Mouse (Mus musculus): ENCODE data around the gene Trim3.

DNA sequence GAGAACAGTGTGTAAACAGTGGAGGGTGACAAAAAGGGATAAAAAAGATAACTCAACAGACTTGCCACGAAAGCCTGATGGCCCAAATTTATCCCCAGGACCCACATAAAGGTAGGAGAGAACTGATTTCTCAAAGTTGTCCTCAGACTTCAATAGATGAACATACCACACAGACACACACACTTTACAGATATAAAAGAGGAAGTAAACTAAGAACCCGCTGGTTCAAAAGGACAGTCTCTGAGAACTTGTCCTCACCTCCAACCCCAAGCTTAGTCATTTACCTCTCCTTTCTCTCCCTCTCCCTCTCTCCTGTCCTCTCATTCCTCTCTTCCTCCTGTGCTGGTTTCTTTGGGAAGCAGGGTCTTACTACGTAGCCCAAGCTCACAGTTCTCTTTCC is 71.1 kb downstream of the Trim3 start:
- TF ChIP-seq POLR2A (IDR thresholded peaks at IDR 0.05; ENCODE audit: insufficient read depth, low read length) (no peak), CTCF (IDR thresholded peaks at IDR 0.05; ENCODE audit: low read depth, low read length) (no peak)

All from ES-Bruce4 (cell line).